Mouse (Mus musculus) testis, adult 2 months (tissue): Measurements from ENCODE around the gene Galns.

Source experiments
- CTCF ChIP-seq: fragments of 200-500 bp; IDR thresholded peaks from 2 replicates; pipeline ENCODE4 v1.5.1; 2012; ENCODE audit warnings: low read depth, mild to moderate bottlenecking, inconsistent platforms, low read length, moderate library complexity; ENCODE audit not compliant: control insufficient read depth, insufficient read depth, insufficient replicate concordance
- POLR2A ChIP-seq: fragments of 200-500 bp; IDR thresholded peaks from 2 replicates; pipeline ENCODE4 v1.6.1; 2012; ENCODE audit warnings: low read depth, mild to moderate bottlenecking, inconsistent platforms, low read length, moderate library complexity; ENCODE audit not compliant: control insufficient read depth

- no peak for TF ChIP-seq CTCF
- no peak for TF ChIP-seq POLR2A
These were observed 67.1 kb downstream of the Galns start for GRCm38 (mm10) chr8:122544138-122544537.
